ENCODE assay signal across 27 mouse cellular contexts in the genomic region with DNA sequence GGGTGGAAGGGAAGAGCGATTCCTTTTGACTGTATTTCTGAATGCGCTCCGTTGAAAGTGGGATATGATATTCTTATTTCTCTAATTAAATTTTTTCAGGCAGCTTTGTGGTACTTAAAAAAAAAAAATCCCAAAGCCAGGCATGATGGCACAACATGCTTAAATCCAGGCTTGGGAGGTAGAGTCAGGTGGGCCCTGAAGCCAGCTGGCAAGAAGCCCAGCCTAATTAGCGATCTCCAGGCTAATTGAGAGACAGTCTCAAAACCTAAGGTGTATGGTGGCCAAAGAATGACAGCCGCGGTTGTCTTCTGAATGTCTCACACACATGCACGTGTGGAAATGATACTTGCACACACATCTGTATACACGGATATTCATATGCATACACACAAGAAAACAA. TPM values are rescaled to one million over a fixed set of nuclear protein-coding genes. Genes with fewer than 3 reads are reported as not detected.
DNase-seq lines count a peak whose midpoint lies in the region; ATAC-seq and TF ChIP-seq lines count a peak whose summit lies in the region.
"Had no signal": no experiment of that assay in that cellular context is flagged by ENCODE, and none has a peak within 500 bp of the region (broad histone marks: within the 10 kb centered on the region; RNA-seq: fewer than 3 reads in every experiment).

No protein-coding gene starts in this region.

- H3K27me3 ChIP-seq in midbrain, postnatal 0 days (ENCODE audit: insufficient read depth, low read length) = no peaks in the 10 kb centered on the region
- H3K27me3 ChIP-seq: heart, embryonic 13.5 days; limb, embryonic 12.5 days; liver, embryonic 15.5 days; Patski had no signal

- no peaks in the 10 kb centered on the region for H3K36me3 ChIP-seq in midbrain, postnatal 0 days (ENCODE audit: insufficient read depth, low read length)
- H3K36me3 ChIP-seq: G1E; heart, embryonic 13.5 days; limb, embryonic 12.5 days; liver, embryonic 15.5 days had no signal

- intact Hi-C loops in left cerebral cortex, postnatal 4 days (cut with DNase I) = no loop called here

- no peak overlapping the region for H3K4me3 ChIP-seq in midbrain, postnatal 0 days (ENCODE audit: low read depth, low read length)
- H3K4me3 ChIP-seq: heart, embryonic 13.5 days; limb, embryonic 12.5 days; liver, embryonic 15.5 days had no signal

- H3K27ac ChIP-seq in midbrain, postnatal 0 days (ENCODE audit: low read depth, low read length) = no peak overlapping the region
- H3K27ac ChIP-seq: heart, embryonic 13.5 days; kidney, postnatal 0 days; limb, embryonic 12.5 days; liver, embryonic 15.5 days; stomach, postnatal 0 days had no signal

- 74% methylated on average over 8 of the region's 8 CpGs for WGBS in midbrain, postnatal 0 days

- no peak overlapping the region for H3K9ac ChIP-seq in midbrain, postnatal 0 days (replicated peaks; ENCODE audit: low read length, poor library complexity, severe bottlenecking)
- H3K9ac ChIP-seq: heart, embryonic 13.5 days; limb, embryonic 12.5 days; liver, embryonic 15.5 days; lung, embryonic 14.5 days had no signal

- peak; percentile 26 to 52 for DNase-seq in cerebellum, postnatal 14 days
- no peak for DNase-seq in cerebellum, postnatal 25 days
- peak; percentile 43 for DNase-seq in left cerebral cortex, postnatal 4 days
- no peak for DNase-seq in left cerebral cortex, adult 18-20 months (ENCODE audit: low spot score in 2 of 2)
- peak; percentile 89 for DNase-seq in brain, embryonic 14.5 days (ENCODE audit: low read depth)
- peak; percentile 26 for DNase-seq in midbrain, postnatal 0 days (ENCODE audit: low spot score)
- DNase-seq in adrenal gland, adult 18-20 months (ENCODE audit: low spot score in 2 of 2) = no peak
- DNase-seq: adrenal gland, postnatal 14 days; cerebellum, adult 18-20 months; cerebellum, postnatal 36 days; gastrocnemius, postnatal 10 days; heart, postnatal 10 days; kidney, adult 8-10 months; layer of hippocampus, adult 9-11 months; lung, embryonic 14.5 days; lung, postnatal 14 days; right cerebral cortex, postnatal 25 days; thymus, adult 18-20 months; thymus, postnatal 25 days had no signal

- no peaks in the 10 kb centered on the region for H3K4me1 ChIP-seq in midbrain, postnatal 0 days (ENCODE audit: insufficient read depth, low read length)
- H3K4me1 ChIP-seq: heart, embryonic 13.5 days; liver, embryonic 15.5 days had no signal

- H3K4me2 ChIP-seq in midbrain, postnatal 0 days (ENCODE audit: low read depth, low read length, poor library complexity, severe bottlenecking) = no peak overlapping the region
- H3K4me2 ChIP-seq: heart, embryonic 13.5 days; limb, embryonic 12.5 days; liver, embryonic 15.5 days; lung, embryonic 14.5 days had no signal

- H3K9me3 ChIP-seq in midbrain, postnatal 0 days (ENCODE audit: low read length) = no peaks in the 10 kb centered on the region
- H3K9me3 ChIP-seq: heart, embryonic 13.5 days; limb, embryonic 12.5 days; liver, embryonic 15.5 days had no signal

- ATAC-seq in midbrain, postnatal 0 days (ENCODE audit: low FRiP score) = no peak
- ATAC-seq: intestine, embryonic 16.5 days; Patski had no signal

- TF ChIP-seq CTCF in brain, embryonic 14.5 days (IDR thresholded peaks at IDR 0.05; ENCODE audit: borderline replicate concordance, extremely low read depth, insufficient read depth, insufficient read length) = no peak
- TF ChIP-seq CTCF in midbrain, postnatal 0 days (IDR thresholded peaks at IDR 0.05) = no peak

- no peak for TF ChIP-seq POLR2A in brain, embryonic 14.5 days (IDR thresholded peaks at IDR 0.05; ENCODE audit: borderline replicate concordance, extremely low read depth, insufficient read depth, insufficient read length, poor library complexity, severe bottlenecking)

RNA-seq across cellular contexts. Expression of a gene that starts 41.2 kb away (rescaled TPM):
- total RNA-seq in left cerebral cortex, postnatal 4 days (2021) = 10 to 100 TPM; 75.8 to 90.1 TPM
- 100 to 1,000 TPM; 119 to 127 TPM for total RNA-seq in left cerebral cortex, adult 18-20 months (2021)
- polyA plus RNA-seq in brain, embryonic 14.5 days (2012; rRNA removed) = 74.1 and 90.4 TPM in 2 replicates
- 133 and 142 TPM in 2 replicates for total RNA-seq in midbrain, postnatal 0 days (2014; rRNA removed)
- polyA plus RNA-seq in midbrain, postnatal 0 days (2015; fragmentation: Nextera tagmentation; extraction: Ambion mirVana) = 21.6 and 26.9 TPM in 2 replicates
- total RNA-seq in adrenal gland, adult 18-20 months (2021) = 100 to 1,000 TPM; 196 to 204 TPM

Comparison
In these comparisons a context has a peak if more than half of its experiments do, and no peak if none do; other contexts are left out.
1. DNase-seq: peak in cerebellum, postnatal 14 days (2 of 2), left cerebral cortex, postnatal 4 days (single experiment), brain, embryonic 14.5 days (single experiment) and midbrain, postnatal 0 days (single experiment); none in cerebellum, postnatal 25 days (0 of 2), left cerebral cortex, adult 18-20 months (0 of 2) and adrenal gland, adult 18-20 months (0 of 2).